Mouse (Mus musculus) cerebellum, adult 2 months (tissue): ENCODE measurements around the gene Grik4.

Source experiments
- CTCF ChIP-seq: fragments of 200-500 bp; IDR thresholded peaks from 2 replicates; pipeline ENCODE4 v1.5.1; 2011; ENCODE audit warnings: low read depth, mild to moderate bottlenecking, control low read depth, low read length, moderate library complexity, borderline replicate concordance; ENCODE audit not compliant: insufficient read depth
- POLR2A ChIP-seq: fragments of 200-500 bp; IDR thresholded peaks from 2 replicates; pipeline ENCODE4 v1.6.1; 2011; ENCODE audit warnings: low read length, control low read depth, borderline replicate concordance; ENCODE audit not compliant: insufficient read depth

DNA sequence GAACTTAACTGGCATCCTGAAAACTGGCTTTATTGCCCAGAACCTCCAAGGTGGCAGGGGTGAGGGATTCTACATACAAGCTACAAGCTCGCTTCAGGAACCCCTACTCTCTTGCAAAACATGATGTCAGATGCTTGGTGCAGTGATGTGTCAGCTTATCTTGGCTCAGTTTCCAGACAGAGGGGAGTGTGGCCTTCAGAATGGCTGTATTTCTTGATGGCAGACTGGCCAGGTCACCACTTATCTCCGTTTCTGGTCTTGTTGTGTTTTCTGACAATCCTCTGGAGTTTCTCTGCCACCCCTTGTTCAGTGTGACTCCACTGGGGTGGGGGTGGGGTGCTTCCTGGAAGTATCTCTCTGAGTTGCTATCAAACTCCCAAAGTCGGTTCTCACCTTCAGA, 412.3 kb downstream of the Grik4 start:
- TF ChIP-seq CTCF (no peak), POLR2A (no peak)
